Mouse (Mus musculus): ENCODE measurements around the gene Gabbr2.

DNA sequence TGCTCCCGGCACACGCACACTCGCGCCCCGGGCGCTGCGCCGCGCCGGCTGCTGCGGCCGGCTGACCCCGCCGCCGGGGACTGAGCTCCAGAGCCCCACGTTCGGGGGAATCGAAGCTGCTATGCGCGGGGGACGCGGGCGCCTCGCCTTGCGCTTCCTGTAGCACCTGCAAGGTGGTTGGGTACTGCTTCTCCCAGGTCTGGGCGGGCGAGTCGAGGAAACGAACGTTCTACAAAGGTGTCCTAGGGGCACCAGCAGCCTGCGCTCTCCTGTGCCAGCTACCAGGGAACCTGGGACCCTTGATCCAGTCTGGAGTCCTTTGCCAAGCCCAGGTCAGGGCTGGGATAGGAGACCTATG, 265 bp upstream of the Gabbr2 start:
- TF ChIP-seq GATA1 (IDR thresholded peaks at IDR 0.05; ENCODE audit: borderline replicate concordance, low read length) = no peak
- TF ChIP-seq FLI1 (IDR thresholded peaks at IDR 0.05; ENCODE audit: low read length) = no peak

All from megakaryocyte, embryonic 14.5 days (primary cell).